Mouse (Mus musculus): Measurements from ENCODE around the gene Aarsd1. TPM values are rescaled to one million over a fixed set of nuclear protein-coding genes. Genes with fewer than 3 reads are reported as not detected.
"Not testable (repeated sequence)": the region's sequence is repeated elsewhere in the genome, so short reads cannot be mapped to it uniquely, and the experiment has no call there.

Aarsd1 gene
- 82.4 and 85.3 TPM in 2 replicates for polyA plus RNA-seq (2014; fragmentation: Nextera tagmentation; extraction: Ambion mirVana)

DNA sequence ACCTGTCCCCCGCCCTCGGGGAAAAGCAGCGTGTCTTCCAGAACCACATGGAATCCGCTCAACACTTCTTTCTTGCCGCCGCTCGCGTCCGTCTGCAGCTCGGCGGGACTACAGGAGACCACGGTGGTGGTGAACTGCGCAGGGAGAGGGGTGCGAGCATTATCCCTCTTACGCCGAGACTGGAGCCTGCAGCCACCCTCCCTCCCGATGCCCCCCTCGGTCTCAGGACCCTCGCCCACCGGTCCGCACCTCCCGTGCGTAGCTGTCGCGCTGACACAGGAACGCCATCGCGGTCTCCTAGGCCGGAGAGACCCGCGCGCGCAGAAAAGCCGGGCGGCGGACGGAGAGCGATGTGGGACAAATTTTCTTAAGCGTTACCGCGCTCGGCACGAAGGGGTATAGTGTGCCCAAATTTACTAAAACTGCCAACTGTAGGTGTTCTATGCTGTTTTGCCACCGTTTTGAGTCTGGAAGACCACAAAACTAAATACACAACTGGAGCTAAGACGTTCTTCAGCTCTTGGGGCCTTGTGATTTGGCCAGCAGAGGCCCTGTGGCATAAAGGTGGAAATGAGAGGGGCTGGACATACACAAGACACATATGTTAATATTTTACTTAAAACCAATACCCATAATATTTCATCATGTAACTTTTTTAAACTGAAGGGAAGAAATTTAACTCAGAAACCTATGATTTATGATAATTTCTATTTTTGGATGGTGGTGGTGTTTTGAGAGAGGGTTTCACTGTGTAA, at the start of gene Aarsd1:
TSS of gene Aarsd1 (minus strand) at position 515 of the 755 bp plus-strand sequence.
- WGBS = under 1% methylated on average over 45 of the region's 45 CpGs

DNA sequence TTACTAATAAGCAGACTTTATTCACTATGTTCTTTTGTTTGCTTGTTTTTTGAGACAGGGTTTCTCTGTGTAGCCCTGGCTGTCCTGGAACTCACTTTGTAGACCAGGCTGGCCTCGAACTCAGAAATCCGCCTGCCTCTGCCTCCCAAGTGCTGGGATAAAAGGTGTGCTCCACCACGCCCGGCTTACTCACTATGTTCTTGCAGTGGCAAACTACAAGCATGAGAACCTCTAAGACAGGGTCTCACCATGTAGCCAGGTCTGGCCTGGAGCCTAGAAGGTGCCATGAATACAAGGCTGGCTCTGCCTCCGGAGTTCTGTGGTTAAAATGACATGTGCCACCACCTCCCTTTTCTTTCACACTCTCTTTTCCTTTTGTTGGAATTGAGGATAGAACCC, 49.1 kb upstream of the Aarsd1 start:
- not testable (repeated sequence) for DNase-seq (ENCODE audit: low spot score); H3K9me3 ChIP-seq (ENCODE audit: control insufficient read depth, low read length); ATAC-seq (ENCODE audit: low FRiP score); H3K27ac ChIP-seq; H3K27me3 ChIP-seq (ENCODE audit: control insufficient read depth, insufficient read depth, low read length)
- H3K4me2 ChIP-seq (replicated peaks) = peak overlapping the region; percentile 80
- peaks cover 21% of the 10 kb centered on the region for H3K36me3 ChIP-seq (replicated peaks; ENCODE audit: control insufficient read depth, insufficient read depth)
- peak overlapping the region; percentile 84; the same call in 1 of the 2 replicates for H3K9ac ChIP-seq
- H3K4me1 ChIP-seq (replicated peaks; ENCODE audit: control insufficient read depth, insufficient read depth, low read length) = peaks cover 40% of the 10 kb centered on the region
- peak overlapping the region; percentile 64 for H3K4me3 ChIP-seq (replicated peaks; ENCODE audit: low read length)
- WGBS = 57% methylated on average over 5 of the region's 5 CpGs

More for the DNA sequence above, at the start of gene Aarsd1:
- peak within 1 kb of the TSS; percentile 63 for H3K4me3 ChIP-seq (replicated peaks; ENCODE audit: low read length)
- H3K4me1 ChIP-seq (replicated peaks; ENCODE audit: control insufficient read depth, insufficient read depth, low read length) = peaks cover 6% of the 10 kb centered on the region; the same call in 1 of the 2 replicates
- ATAC-seq (ENCODE audit: low FRiP score) (peak; percentile 82), DNase-seq (ENCODE audit: low spot score) (peak; percentile 90)
- no peaks in the 10 kb centered on the region for H3K27me3 ChIP-seq (ENCODE audit: control insufficient read depth, insufficient read depth, low read length)
- H3K27ac ChIP-seq = peak within 1 kb of the TSS; percentile 80
- H3K9ac ChIP-seq = peak within 1 kb of the TSS; percentile 77
- H3K36me3 ChIP-seq (replicated peaks; ENCODE audit: control insufficient read depth, insufficient read depth) = peaks cover 18% of the 10 kb centered on the region
- no peaks in the 10 kb centered on the region for H3K9me3 ChIP-seq (ENCODE audit: control insufficient read depth, low read length)
- peak within 1 kb of the TSS; percentile 55 for H3K4me2 ChIP-seq (replicated peaks)

DNA sequence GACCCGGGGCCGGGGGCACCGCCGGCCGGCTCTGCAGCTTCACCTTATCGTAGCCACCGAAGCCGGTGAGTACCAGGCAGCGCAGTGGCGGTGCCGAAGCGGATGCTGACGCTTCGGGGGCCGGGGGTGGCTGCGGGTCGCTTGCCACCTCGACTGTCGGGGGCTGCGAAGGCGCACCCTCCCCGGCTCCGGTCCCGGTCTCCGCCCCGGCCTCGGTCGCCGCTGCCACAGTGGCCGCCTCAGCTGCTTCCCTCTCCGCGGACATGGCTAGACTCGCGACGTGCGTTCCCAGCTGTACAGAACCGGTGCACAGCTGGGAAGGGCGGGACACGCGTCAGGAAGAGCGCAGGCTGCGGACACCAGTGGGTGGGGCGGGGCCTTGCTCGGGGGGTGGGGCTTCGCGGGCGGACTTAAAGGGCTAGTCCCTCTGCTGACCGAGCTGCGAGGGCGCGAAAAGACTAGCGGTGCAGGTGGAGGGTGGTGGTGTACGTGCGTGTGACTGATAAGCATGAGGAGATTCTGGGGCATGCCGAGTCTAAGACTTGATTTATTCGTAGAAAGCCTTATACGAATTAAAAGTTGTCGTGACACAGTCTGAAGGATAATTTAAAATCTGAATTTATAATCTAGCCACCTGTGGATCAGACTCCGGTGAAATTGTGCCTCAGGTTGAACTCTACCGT, 48.6 kb upstream of the Aarsd1 start, which contains the start of gene Vat1:
TSS of gene Vat1 (minus strand) at position 362 of the 683 bp plus-strand sequence.
- peaks cover 21% of the 10 kb centered on the region for H3K36me3 ChIP-seq (replicated peaks; ENCODE audit: control insufficient read depth, insufficient read depth)
- peak; percentile 75 for ATAC-seq (ENCODE audit: low FRiP score)
- H3K27me3 ChIP-seq (ENCODE audit: control insufficient read depth, insufficient read depth, low read length) = no peaks in the 10 kb centered on the region
- DNase-seq (ENCODE audit: low spot score) = peak; percentile 76
- peaks cover 40% of the 10 kb centered on the region for H3K4me1 ChIP-seq (replicated peaks; ENCODE audit: control insufficient read depth, insufficient read depth, low read length)
- no peaks in the 10 kb centered on the region for H3K9me3 ChIP-seq (ENCODE audit: control insufficient read depth, low read length)
- peak within 1 kb of the TSS; percentile 84 for H3K9ac ChIP-seq
- peak within 1 kb of the TSS; percentile 64 for H3K4me3 ChIP-seq (replicated peaks; ENCODE audit: low read length)
- under 1% methylated on average over 60 of the region's 60 CpGs for WGBS
- peak within 1 kb of the TSS; percentile 94 for H3K27ac ChIP-seq
- H3K4me2 ChIP-seq (replicated peaks) = peak within 1 kb of the TSS; percentile 80

DNA sequence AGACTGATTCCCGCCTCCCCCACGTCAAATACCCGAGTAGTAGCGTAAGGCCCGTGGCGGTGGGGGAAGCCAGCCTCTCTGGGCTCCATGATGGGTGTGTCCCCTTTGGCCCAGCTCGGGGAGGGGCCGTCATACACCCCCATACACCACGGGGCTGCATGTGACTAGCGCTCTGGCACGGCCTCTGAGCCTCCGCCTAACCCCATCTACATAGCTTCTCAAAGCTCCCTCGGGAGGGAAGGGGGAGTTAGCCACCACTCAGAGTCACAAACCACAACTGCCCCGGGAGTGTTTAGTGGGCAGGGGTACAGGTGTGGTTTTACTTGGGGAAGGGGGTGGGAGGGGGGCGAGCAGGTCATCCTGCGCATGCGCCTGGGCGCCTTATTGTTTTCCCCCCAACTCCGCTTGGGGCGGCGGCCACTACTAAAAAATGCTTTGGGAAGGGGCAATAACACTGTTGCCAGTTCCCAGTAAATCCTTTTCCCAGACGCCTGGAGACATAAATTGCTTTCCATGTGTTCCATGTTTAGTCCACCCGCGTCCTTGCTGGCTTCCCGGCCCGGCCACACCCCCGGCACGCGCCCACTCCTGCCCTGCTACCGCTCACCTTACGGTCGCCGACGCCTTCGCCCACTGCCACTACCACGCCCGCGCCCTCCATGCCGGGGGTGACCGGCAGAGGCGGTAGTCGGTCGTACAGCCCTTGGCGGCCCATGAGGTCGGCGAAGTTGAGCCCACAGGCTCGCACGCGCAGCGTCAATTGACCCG, 47.9 kb upstream of the Aarsd1 start:
- H3K9me3 ChIP-seq (ENCODE audit: control insufficient read depth, low read length) = no peaks in the 10 kb centered on the region
- peaks cover 40% of the 10 kb centered on the region for H3K4me1 ChIP-seq (replicated peaks; ENCODE audit: control insufficient read depth, insufficient read depth, low read length)
- peak; percentile 70 for DNase-seq (ENCODE audit: low spot score)
- H3K9ac ChIP-seq = peak overlapping the region; percentile 84
- WGBS = under 1% methylated on average over 51 of the region's 51 CpGs
- peak; percentile 58 for ATAC-seq (ENCODE audit: low FRiP score)
- peak overlapping the region; percentile 64 for H3K4me3 ChIP-seq (replicated peaks; ENCODE audit: low read length)
- H3K27ac ChIP-seq = peak overlapping the region; percentile 94
- H3K36me3 ChIP-seq (replicated peaks; ENCODE audit: control insufficient read depth, insufficient read depth) = peaks cover 29% of the 10 kb centered on the region
- H3K27me3 ChIP-seq (ENCODE audit: control insufficient read depth, insufficient read depth, low read length) = no peaks in the 10 kb centered on the region
- peak overlapping the region; percentile 80 for H3K4me2 ChIP-seq (replicated peaks)

DNA sequence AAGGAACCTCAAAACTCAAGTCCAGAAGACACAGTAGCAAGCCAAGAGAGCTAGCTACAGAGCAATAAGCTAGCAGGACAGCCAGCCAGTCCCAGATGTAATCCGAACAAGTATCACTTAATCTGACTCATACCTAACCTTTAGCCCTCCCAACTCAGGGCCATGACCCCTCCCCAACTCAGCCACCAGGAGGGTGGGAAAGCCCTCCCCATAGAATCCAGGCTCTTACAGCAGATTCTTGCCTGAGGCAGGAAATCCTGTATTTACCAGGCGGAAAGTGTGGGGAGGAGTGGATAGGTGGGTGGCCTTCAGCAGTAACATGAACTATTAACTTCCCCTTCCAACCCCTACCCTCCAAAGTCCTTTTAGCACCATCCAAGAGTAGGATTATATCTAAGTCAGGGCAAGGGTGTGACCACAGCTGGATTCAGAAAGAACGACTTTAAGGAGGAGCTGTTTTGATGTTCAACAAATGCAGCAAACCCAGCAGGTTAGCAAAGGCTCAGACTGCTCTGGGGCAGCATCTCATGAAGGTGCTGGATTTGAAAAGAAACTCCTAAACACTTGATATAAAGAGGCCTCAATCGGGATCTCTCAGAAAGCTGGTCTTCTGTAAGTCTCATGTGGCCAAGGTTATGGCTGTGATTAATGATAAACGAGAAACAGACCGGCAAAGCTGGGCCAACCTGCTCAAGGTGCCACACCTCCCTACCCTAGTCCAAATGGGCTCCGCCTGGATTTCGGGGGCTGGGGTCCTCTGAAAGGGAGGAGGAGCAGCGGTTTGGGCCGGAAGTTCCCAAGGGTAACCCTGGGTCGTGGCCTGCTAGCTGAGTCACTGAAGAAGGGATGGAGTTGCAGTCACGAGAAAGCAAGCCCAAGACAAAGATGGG, 47.0 kb upstream of the Aarsd1 start, which contains the start of gene Rnd2:
TSS of gene Rnd2 (plus strand) at position 789 of the 890 bp plus-strand sequence.
- Histone ChIP-seq H3K27me3 (ENCODE audit: control insufficient read depth, insufficient read depth, low read length) (no peaks in the 10 kb centered on the region), H3K9me3 (ENCODE audit: control insufficient read depth, low read length) (no peaks in the 10 kb centered on the region), H3K4me2 (replicated peaks) (peak within 1 kb of the TSS; percentile 80), H3K9ac (peak within 1 kb of the TSS; percentile 84), H3K36me3 (replicated peaks; ENCODE audit: control insufficient read depth, insufficient read depth) (peaks cover 37% of the 10 kb centered on the region), H3K4me3 (replicated peaks; ENCODE audit: low read length) (peak within 1 kb of the TSS; percentile 64), H3K27ac (peak within 1 kb of the TSS; percentile 94), H3K4me1 (replicated peaks; ENCODE audit: control insufficient read depth, insufficient read depth, low read length) (peaks cover 40% of the 10 kb centered on the region)
- DNase-seq (ENCODE audit: low spot score) (no peak), ATAC-seq (ENCODE audit: low FRiP score) (no peak)
- WGBS = 9% methylated on average over 12 of the region's 12 CpGs

DNA sequence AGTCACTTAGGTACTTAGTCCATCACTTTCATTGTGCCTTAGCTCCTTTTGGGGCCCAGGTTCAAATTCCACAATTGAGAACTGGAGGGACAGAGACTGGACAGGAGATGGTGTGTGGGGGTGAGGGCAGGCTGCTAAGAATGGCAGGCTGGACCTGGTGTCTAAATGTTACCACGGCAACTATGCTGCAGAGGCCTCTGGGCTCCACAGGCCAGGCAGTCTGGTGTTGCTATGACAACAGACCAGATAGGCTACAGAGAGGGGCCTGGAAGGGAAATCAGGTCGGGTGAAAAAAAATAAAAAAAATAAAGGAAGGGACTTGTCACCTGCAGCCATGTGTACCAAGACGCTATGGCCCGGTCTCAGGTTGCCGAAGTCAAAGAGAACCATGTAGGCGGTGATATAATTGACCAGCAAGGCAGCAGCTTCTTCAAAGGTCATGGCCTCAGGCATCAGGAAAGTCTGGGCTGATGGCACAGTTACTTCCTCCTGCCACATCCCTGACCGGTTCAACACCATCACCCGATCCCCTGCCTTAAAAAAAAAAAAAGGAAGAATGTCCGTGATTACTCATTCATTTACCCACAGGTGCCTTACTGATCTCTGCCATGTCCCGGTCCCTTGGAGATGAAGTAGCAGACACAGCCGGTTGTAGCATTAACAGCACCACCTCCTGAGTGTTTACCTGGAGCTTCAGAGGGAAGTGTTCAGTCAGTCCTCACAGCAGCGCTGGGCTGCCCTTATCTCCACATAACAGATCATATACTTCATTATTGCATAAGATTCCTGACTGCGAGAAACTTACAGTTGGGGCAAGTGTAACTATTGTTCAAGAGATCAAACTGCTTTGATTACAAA, 45.4 kb upstream of the Aarsd1 start:
- Histone ChIP-seq H3K27me3 (ENCODE audit: control insufficient read depth, insufficient read depth, low read length) (no peaks in the 10 kb centered on the region), H3K4me2 (replicated peaks) (peak overlapping the region; percentile 80), H3K9ac (peak overlapping the region; percentile 84; the same call in 1 of the 2 replicates), H3K4me3 (replicated peaks; ENCODE audit: low read length) (peak overlapping the region; percentile 64), H3K9me3 (ENCODE audit: control insufficient read depth, low read length) (no peaks in the 10 kb centered on the region), H3K4me1 (replicated peaks; ENCODE audit: control insufficient read depth, insufficient read depth, low read length) (peaks cover 34% of the 10 kb centered on the region), H3K36me3 (replicated peaks; ENCODE audit: control insufficient read depth, insufficient read depth) (peaks cover 53% of the 10 kb centered on the region), H3K27ac (peak overlapping the region; percentile 51; the same call in 1 of the 2 replicates)
- ATAC-seq (ENCODE audit: low FRiP score) = no peak
- peak; percentile 44 for DNase-seq (ENCODE audit: low spot score)
- 25% methylated on average over 13 of the region's 13 CpGs for WGBS

DNA sequence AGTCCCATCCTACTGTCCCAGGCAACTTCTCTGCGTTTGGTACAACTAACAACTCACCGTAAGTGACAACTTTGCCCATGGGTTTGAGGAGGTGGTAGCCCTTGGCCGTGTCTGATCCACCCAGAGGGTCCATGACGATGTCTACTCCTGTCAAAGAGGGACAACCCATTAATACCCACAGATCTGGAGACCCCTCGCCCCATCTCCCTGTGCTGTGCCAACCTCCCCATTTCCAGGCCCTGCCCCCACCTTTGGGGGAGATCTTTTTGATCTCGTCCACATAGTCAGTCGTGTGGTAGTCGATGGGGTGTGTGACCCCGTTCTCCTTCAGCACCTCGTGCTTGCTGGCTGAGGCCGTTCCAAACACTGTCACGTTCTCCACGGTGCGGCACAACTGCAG, 44.7 kb upstream of the Aarsd1 start:
- no peaks in the 10 kb centered on the region for H3K9me3 ChIP-seq (ENCODE audit: control insufficient read depth, low read length)
- H3K27me3 ChIP-seq (ENCODE audit: control insufficient read depth, insufficient read depth, low read length) = no peaks in the 10 kb centered on the region
- DNase-seq (ENCODE audit: low spot score) (no peak), ATAC-seq (ENCODE audit: low FRiP score) (no peak)
- peaks cover 60% of the 10 kb centered on the region for H3K36me3 ChIP-seq (replicated peaks; ENCODE audit: control insufficient read depth, insufficient read depth)
- 54% methylated on average over 14 of the region's 14 CpGs for WGBS
- peak overlapping the region; percentile 84; the same call in 1 of the 2 replicates for H3K9ac ChIP-seq
- peak overlapping the region; percentile 80 for H3K4me2 ChIP-seq (replicated peaks)
- peak overlapping the region; percentile 51; the same call in 1 of the 2 replicates for H3K27ac ChIP-seq
- H3K4me3 ChIP-seq (replicated peaks; ENCODE audit: low read length) = no peak overlapping the region
- H3K4me1 ChIP-seq (replicated peaks; ENCODE audit: control insufficient read depth, insufficient read depth, low read length) = peaks cover 34% of the 10 kb centered on the region
